Mouse (Mus musculus) CH12.LX (cell line): ENCODE results near the gene Rassf2. TPM values are rescaled to one million over a fixed set of nuclear protein-coding genes. Genes with fewer than 3 reads are reported as not detected.

Experiments used
- DNase-seq: peaks from one replicate; pipeline ENCODE4 v3.0.0-alpha.2; 2013; ENCODE audit errors: extremely low read depth
- H3K27ac ChIP-seq: 2 replicates; pipeline ENCODE4 v1.5.1; 2012; ENCODE audit warnings: low read depth, mild to moderate bottlenecking, control low read depth, moderate library complexity; ENCODE audit not compliant: insufficient read depth
- H3K27me3 ChIP-seq: replicated peaks from 2 replicates; pipeline ENCODE3; 2012; ENCODE audit warnings: inconsistent platforms
- H3K36me3 ChIP-seq, 2 experiments: replicated peaks in 1 of 2; 2 replicates each; pipeline versions ENCODE3 to v1.6.1; 2012; ENCODE audit warnings: inconsistent platforms in 1 of 2, low read length in 1 of 2, mild to moderate bottlenecking in 1 of 2, mixed read lengths in 1 of 2, moderate library complexity in 1 of 2; ENCODE audit not compliant: control insufficient read depth in 1 of 2, insufficient read depth in 1 of 2
- H3K4me1 ChIP-seq, 2 experiments: 2 replicates each; pipeline ENCODE4 v1.6.1; 2012; ENCODE audit warnings: inconsistent platforms in 1 of 2, moderate library complexity in 1 of 2; ENCODE audit not compliant: insufficient read depth in 2 of 2, control insufficient read depth in 1 of 2
- H3K4me2 ChIP-seq: 2 replicates; pipeline ENCODE4 v1.6.1; 2012; ENCODE audit warnings: low read depth, mild to moderate bottlenecking, control low read depth; ENCODE audit not compliant: poor library complexity, insufficient read depth, severe bottlenecking
- H3K4me3 ChIP-seq, 3 experiments: fragments of 150-350 bp in 1 of 3; sonication (generic) in 1 of 3; replicated peaks in 1 of 3; 2 replicates each; pipeline versions ENCODE3 to v1.5.1; 2011 to 2012; ENCODE audit warnings: low read depth in 2 of 3, low read length in 2 of 3, mild to moderate bottlenecking in 2 of 3, moderate library complexity in 2 of 3, control low read depth in 1 of 3, improper control_type of control experiment in 1 of 3, inconsistent platforms in 1 of 3, mixed read lengths in 1 of 3; ENCODE audit not compliant: poor library complexity in 1 of 3
- H3K79me2 ChIP-seq: replicated peaks from 2 replicates; pipeline ENCODE4 v1.6.1; 2012; ENCODE audit warnings: mild to moderate bottlenecking, moderate library complexity; ENCODE audit not compliant: control insufficient read depth, poor library complexity, insufficient read depth, severe bottlenecking; ENCODE audit errors: extremely low read depth
- H3K9ac ChIP-seq: 2 replicates; pipeline ENCODE4 v1.6.1; 2012; ENCODE audit warnings: low read depth, mild to moderate bottlenecking, control low read depth, moderate library complexity; ENCODE audit not compliant: insufficient read depth
- H3K9me3 ChIP-seq: replicated peaks from 2 replicates; pipeline ENCODE3; 2012; ENCODE audit warnings: low read length, inconsistent platforms, mixed read lengths
- CHD1 ChIP-seq: IDR thresholded peaks from 2 replicates; pipeline ENCODE4 v1.6.1; 2012; ENCODE audit warnings: low read depth, low read length, improper control_type of control experiment, inconsistent platforms
- CHD2 ChIP-seq: IDR thresholded peaks from 2 replicates; pipeline ENCODE4 v1.6.1; 2011; ENCODE audit warnings: low read length, improper control_type of control experiment
- CTCF ChIP-seq, 2 experiments: IDR thresholded peaks in 1 of 2; conservative IDR thresholded peaks in 1 of 2; 2 replicates each; pipeline ENCODE4 v1.5.1; 2011 to 2012; ENCODE audit warnings: low read depth in 2 of 2, low read length in 2 of 2, improper control_type of control experiment in 1 of 2, inconsistent platforms in 1 of 2, mild to moderate bottlenecking in 1 of 2, moderate library complexity in 1 of 2
- EP300 ChIP-seq: IDR thresholded peaks from 2 replicates; pipeline ENCODE4 v1.6.1; 2011; ENCODE audit warnings: low read length, improper control_type of control experiment
- ETS1 ChIP-seq: conservative IDR thresholded peaks from 2 replicates; pipeline ENCODE4 v1.6.1; 2012; ENCODE audit warnings: low read depth, mild to moderate bottlenecking, inconsistent platforms, low read length, improper control_type of control experiment, moderate library complexity
- GABPA ChIP-seq: IDR thresholded peaks from 2 replicates; pipeline ENCODE4 v1.6.1; 2012; ENCODE audit warnings: low read depth, low read length, improper control_type of control experiment, inconsistent platforms; ENCODE audit not compliant: insufficient replicate concordance
- HCFC1 ChIP-seq: IDR thresholded peaks from 2 replicates; pipeline ENCODE4 v1.6.1; 2012; ENCODE audit warnings: low read depth, mild to moderate bottlenecking, inconsistent platforms, low read length, improper control_type of control experiment
- KAT2A ChIP-seq: IDR thresholded peaks from 2 replicates; pipeline ENCODE4 v1.6.1; 2012; ENCODE audit warnings: low read length, improper control_type of control experiment, inconsistent platforms; ENCODE audit not compliant: insufficient replicate concordance
- MAFK ChIP-seq: IDR thresholded peaks from 2 replicates; pipeline ENCODE4 v1.6.1; 2011; ENCODE audit warnings: low read length, improper control_type of control experiment; ENCODE audit not compliant: insufficient replicate concordance
- MAX ChIP-seq: IDR thresholded peaks from 2 replicates; pipeline ENCODE4 v1.6.1; 2011; ENCODE audit warnings: low read length, improper control_type of control experiment
- MXI1 ChIP-seq: IDR thresholded peaks from 2 replicates; pipeline ENCODE4 v1.6.1; 2011; ENCODE audit warnings: mild to moderate bottlenecking, low read depth, low read length, improper control_type of control experiment
- MYC ChIP-seq: IDR thresholded peaks from 2 replicates; pipeline ENCODE4 v1.6.1; 2011; ENCODE audit warnings: low read depth, mild to moderate bottlenecking, improper control_type of control experiment, low read length
- NELFE ChIP-seq: IDR thresholded peaks from 2 replicates; pipeline ENCODE4 v1.6.1; 2011; ENCODE audit warnings: low read depth, low read length, improper control_type of control experiment
- NRF1 ChIP-seq: IDR thresholded peaks from 2 replicates; pipeline ENCODE4 v1.6.1; 2014; ENCODE audit warnings: low read depth, mild to moderate bottlenecking, inconsistent platforms, low read length, improper control_type of control experiment, moderate library complexity
- PAX5 ChIP-seq: IDR thresholded peaks from 2 replicates; pipeline ENCODE4 v1.6.1; 2012; ENCODE audit warnings: low read length, inconsistent platforms, mixed read lengths
- POLR2A ChIP-seq: IDR thresholded peaks from 2 replicates; pipeline ENCODE4 v1.6.1; 2011; ENCODE audit warnings: low read depth, mild to moderate bottlenecking, improper control_type of control experiment, low read length
- POLR2AphosphoS2 ChIP-seq: IDR thresholded peaks from 2 replicates; pipeline ENCODE4 v1.6.1; 2011; ENCODE audit warnings: low read depth, low read length, improper control_type of control experiment
- RAD21 ChIP-seq: IDR thresholded peaks from 2 replicates; pipeline ENCODE4 v1.6.1; 2011; ENCODE audit warnings: low read depth, mild to moderate bottlenecking, low read length, improper control_type of control experiment, moderate library complexity
- RCOR1 ChIP-seq: conservative IDR thresholded peaks from 2 replicates; pipeline ENCODE4 v1.6.1; 2012; ENCODE audit warnings: low read depth, mild to moderate bottlenecking, inconsistent platforms, low read length, improper control_type of control experiment
- SIN3A ChIP-seq: IDR thresholded peaks from 2 replicates; pipeline ENCODE4 v1.6.1; 2012; ENCODE audit warnings: low read length, improper control_type of control experiment, inconsistent platforms
- SMC3 ChIP-seq: IDR thresholded peaks from 2 replicates; pipeline ENCODE4 v1.6.1; 2011; ENCODE audit warnings: low read depth, low read length, improper control_type of control experiment
- TCF12 ChIP-seq: IDR thresholded peaks from 2 replicates; pipeline ENCODE4 v1.6.1; 2014; ENCODE audit warnings: low read depth, mild to moderate bottlenecking, inconsistent platforms, low read length, improper control_type of control experiment
- USF1 ChIP-seq: IDR thresholded peaks from 2 replicates; pipeline ENCODE4 v1.6.1; 2014; ENCODE audit warnings: low read depth, mild to moderate bottlenecking, inconsistent platforms, low read length, improper control_type of control experiment
- ZC3H11A ChIP-seq: IDR thresholded peaks from 2 replicates; pipeline ENCODE4 v1.6.1; 2012; ENCODE audit warnings: low read depth, mild to moderate bottlenecking, inconsistent platforms, low read length, improper control_type of control experiment
- ZMIZ1 ChIP-seq: IDR thresholded peaks from 2 replicates; pipeline ENCODE4 v1.6.1; 2012; ENCODE audit warnings: low read depth, mild to moderate bottlenecking, inconsistent platforms, low read length, improper control_type of control experiment
- ZNF384 ChIP-seq: IDR thresholded peaks from 2 replicates; pipeline ENCODE4 v1.6.1; 2012; ENCODE audit warnings: low read depth, low read length, improper control_type of control experiment, inconsistent platforms
- dilution Hi-C: fragments of 300-500 bp; cut with MboI; formaldehyde crosslinking; loops from 2 replicates; pipeline ENCODE4 v1.14.3; 2020; ENCODE audit warnings: low sequenced_read_pairs; ENCODE audit not compliant: extremely low pct_unique_long_range_greater_than_20kb, extremely low pct_ligation_motif_present
- in situ Hi-C: fragments of 300-500 bp; cut with MboI; formaldehyde crosslinking; loops from 3 replicates; pipeline ENCODE4 v1.14.3; 2019; ENCODE audit warnings: low sequenced_read_pairs, low pct_ligation_motif_present, low pct_unique_long_range_greater_than_20kb, mixed read lengths
- polyA plus RNA-seq: library from polyadenylated mRNA; unstranded; fragments of >175 nt; gene quantifications from 2 replicates; pipeline ENCODE4 v1.2.1, GENCODE M21; 2012; ENCODE audit warnings: low read depth; ENCODE audit not compliant: insufficient read length
- total RNA-seq, 2 experiments: library from RNA; depleted of rRNA; stranded (reverse); fragments of 300-350 nt in 1 of 2; fragments of >200 nt in 1 of 2; gene quantifications; 2 replicates each; pipeline ENCODE4 v1.2.3; 2012 to 2014

Rassf2 gene
- total and polyA plus RNA-seq, 3 experiments: 33.8 to 61.5 (median 45.3) TPM

- Histone ChIP-seq H3K4me3 (no peak overlapping the region), H3K36me3 (peaks cover 23 to 84% of the 10 kb centered on the region in 2 experiments), H3K27ac (no peak overlapping the region), H3K4me2 (no peak overlapping the region), H3K27me3 (no peaks in the 10 kb centered on the region), H3K4me1 (peaks cover 14 to 48% of the 10 kb centered on the region in 2 experiments), H3K9ac (no peak overlapping the region), H3K79me2 (no peaks in the 10 kb centered on the region), H3K9me3 (no peaks in the 10 kb centered on the region)
- TF ChIP-seq ZC3H11A: no peak
- no peak for TF ChIP-seq HCFC1
- no peak for TF ChIP-seq MAX
- no peak for TF ChIP-seq ZNF384
- TF ChIP-seq USF1: no peak
- no peak for TF ChIP-seq EP300
- no peak for TF ChIP-seq PAX5
- no peak for TF ChIP-seq GABPA
- TF ChIP-seq NELFE: no peak
- no peak for TF ChIP-seq CHD2
- TF ChIP-seq CHD1: no peak
- TF ChIP-seq SIN3A: no peak
- TF ChIP-seq POLR2AphosphoS2: no peak
- no peak for TF ChIP-seq NRF1
- TF ChIP-seq KAT2A: no peak
- no peak for TF ChIP-seq RCOR1
- TF ChIP-seq CTCF (conservative IDR thresholded peaks at IDR 0.05 in 1 of 2, IDR thresholded peaks at IDR 0.05 in 1 of 2; ENCODE audit: low read depth in 2 of 2, low read length in 2 of 2): no peak
- TF ChIP-seq TCF12: no peak
- TF ChIP-seq RAD21: no peak
- dilution Hi-C loops (no loop called here), in situ Hi-C loops (loop anchor here (5.0 kb wide), 1 partner anchor 60 kb away; no protein-coding TSS in a partner anchor)
- DNase-seq: no peak
These were observed 31.8 kb upstream of the Rassf2 start for GRCm38 (mm10) chr2:132061884-132062283.

DNA sequence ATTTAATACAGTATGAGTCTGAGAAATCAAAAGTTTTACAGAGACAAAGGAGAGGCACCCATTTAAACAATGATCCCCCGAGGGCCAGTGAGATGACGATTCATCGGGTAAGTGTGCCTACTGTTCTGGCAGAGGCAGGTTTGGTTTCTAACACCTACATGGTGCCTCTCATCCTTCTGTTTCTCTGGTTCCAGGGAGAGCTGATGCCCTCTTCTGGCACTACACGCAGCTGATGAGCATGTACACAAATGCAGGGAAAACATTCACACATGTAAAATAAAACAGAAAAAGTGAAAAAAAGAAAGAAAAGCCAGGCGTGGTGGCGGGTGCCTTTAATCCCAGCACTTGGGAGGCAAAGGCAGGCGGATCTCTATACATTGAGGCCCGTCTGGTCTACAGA is 29.9 kb upstream of the Rassf2 start:
- in situ Hi-C loops: loop anchor here (5.0 kb wide), 2 partner anchors 38 to 58 kb away; no protein-coding TSS in a partner anchor
- Histone ChIP-seq H3K36me3 (peaks cover 27 to 87% of the 10 kb centered on the region in 2 experiments), H3K27ac (no peak overlapping the region), H3K9ac (no peak overlapping the region), H3K4me3 (no peak overlapping the region), H3K9me3 (no peaks in the 10 kb centered on the region), H3K4me1 (peaks cover 14 to 52% of the 10 kb centered on the region in 2 experiments), H3K79me2 (no peaks in the 10 kb centered on the region), H3K27me3 (no peaks in the 10 kb centered on the region), H3K4me2 (no peak overlapping the region)
- no peak for DNase-seq
- TF ChIP-seq SMC3: peak; percentile 73
- TF ChIP-seq POLR2A: no peak
- peak; percentile 63 for TF ChIP-seq RAD21
- no peak for TF ChIP-seq POLR2AphosphoS2
- no peak for TF ChIP-seq PAX5
- TF ChIP-seq MAFK: no peak
- TF ChIP-seq ETS1: no peak
- TF ChIP-seq ZMIZ1: no peak
- TF ChIP-seq KAT2A: no peak
- TF ChIP-seq MXI1: no peak
- no peak for TF ChIP-seq HCFC1
- peak in 1 of 2 experiments; percentile 60; a peak in 2 of 4 replicates for TF ChIP-seq CTCF (conservative IDR thresholded peaks at IDR 0.05 in 1 of 2, IDR thresholded peaks at IDR 0.05 in 1 of 2; ENCODE audit: low read depth in 2 of 2, low read length in 2 of 2)
- TF ChIP-seq MYC: no peak
- dilution Hi-C loops: no loop called here
